Mouse (Mus musculus): ENCODE data around the gene Lamb3.

Lamb3 gene

DNA sequence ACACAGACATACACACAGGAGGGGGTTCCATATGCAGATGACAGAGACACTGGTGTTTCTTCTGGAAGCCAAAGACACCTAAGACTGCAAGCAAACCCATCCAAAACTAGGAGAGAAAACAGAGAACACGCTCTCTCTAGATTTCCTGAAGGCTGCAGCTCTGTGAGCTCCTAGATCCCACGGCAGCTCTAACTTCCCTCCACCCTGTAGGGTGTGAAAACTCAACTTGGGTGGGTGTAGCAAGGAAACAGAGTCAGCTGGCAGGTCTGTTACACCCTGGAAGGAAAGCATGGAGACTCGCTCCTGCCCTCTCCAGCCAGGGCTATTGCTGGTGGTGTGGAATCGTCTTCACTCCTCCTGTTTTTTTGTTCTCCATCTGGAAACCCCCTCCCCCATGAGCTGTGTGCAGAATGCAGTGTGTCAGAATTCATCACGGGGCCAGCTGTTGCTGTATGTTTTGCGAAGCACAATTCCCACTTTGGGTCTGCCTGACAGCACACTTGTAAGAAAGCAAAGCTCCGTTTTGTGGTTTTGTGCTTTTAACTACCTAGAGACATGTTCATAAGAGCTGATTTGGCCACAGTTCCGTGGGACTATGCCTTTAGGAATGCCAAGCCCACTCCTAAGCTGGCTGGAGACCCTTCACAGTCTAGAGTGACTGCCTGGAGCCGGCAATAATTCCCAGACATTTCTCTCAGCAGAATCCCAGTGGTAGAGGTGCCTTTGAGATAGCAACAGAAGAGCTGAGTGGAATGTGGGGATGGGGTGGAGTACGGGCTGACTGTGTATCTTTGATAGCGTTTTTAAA lies 174.3 kb downstream of the Lamb3 start:
- peak in 1 of 2 experiments; percentile 39 for DNase-seq (ENCODE audit: low spot score in 2 of 2)

DNA sequence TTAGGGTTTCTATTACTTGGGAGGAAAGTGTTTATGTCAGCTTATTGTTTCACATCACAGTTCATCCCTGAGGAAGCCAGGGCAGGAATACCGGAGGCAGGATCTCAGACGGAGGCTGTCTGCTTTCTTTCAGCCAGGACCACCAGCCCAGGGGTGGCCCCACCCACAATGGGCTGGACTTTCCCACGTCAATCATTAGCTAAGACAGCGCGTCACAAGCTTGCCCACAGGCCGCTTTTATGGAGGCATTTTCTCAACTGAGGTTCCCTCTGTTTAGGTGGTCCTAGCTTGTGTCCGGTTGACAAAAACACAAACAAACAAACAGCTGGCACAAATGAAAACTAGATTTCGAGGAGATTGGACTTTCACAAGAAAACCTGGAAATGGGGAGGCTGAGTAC lies 174.9 kb downstream of the Lamb3 start:
- DNase-seq (ENCODE audit: low spot score in 2 of 2): no peak

DNA sequence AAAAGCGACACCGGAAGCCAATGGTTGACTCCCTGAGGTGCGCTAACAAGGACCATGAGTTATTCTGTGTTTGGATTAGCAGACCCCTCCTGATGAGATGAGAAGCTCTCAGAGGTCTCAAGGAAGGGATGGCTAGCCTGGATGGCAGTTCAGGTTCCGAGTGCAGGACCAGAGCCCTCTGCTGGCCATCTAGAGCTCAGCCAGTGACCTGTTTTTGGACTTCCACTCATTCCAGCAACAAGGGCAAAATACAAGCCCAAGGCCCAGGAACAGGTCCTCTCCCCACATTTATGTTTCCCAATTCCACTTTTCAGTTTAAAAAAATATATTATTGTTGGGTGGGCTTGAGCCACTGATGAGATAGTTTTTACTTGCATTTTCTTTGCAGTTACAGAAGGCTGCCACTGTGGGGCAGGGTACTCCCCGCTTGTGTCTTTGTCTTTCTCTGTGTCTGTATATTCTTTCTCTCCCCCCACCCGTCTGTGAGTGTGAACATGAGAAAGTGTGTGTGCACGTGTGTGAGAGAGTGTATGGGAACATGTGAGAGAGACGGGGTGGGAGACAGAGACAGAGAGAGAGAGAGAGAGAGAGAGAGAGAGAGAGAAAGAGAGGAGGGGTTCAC lies 175.5 kb downstream of the Lamb3 start:
- peak in 1 of 2 experiments; percentile 56 for DNase-seq (ENCODE audit: low spot score in 2 of 2)

DNA sequence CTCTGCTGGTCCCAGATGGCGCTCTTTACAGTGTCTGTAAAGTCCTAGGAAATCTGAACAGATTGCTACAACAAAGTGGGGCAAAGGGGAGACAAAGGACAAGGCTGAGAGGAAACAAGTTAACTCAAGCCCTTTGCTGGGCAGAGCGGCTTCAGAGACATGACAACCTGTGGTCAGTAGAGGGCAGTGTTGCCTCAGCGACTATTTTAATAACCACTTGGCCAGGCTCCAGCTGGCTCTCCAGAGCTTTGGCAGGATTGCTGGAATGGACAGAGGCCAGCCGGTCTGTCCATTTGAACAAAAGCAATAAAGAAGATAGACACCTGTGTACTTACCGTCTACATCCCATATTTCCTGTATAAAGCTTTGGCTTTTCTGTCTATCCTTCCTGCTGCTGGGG lies 178.6 kb downstream of the Lamb3 start:
- peak in 1 of 2 experiments; percentile 84 for DNase-seq (ENCODE audit: low spot score in 2 of 2)

DNA sequence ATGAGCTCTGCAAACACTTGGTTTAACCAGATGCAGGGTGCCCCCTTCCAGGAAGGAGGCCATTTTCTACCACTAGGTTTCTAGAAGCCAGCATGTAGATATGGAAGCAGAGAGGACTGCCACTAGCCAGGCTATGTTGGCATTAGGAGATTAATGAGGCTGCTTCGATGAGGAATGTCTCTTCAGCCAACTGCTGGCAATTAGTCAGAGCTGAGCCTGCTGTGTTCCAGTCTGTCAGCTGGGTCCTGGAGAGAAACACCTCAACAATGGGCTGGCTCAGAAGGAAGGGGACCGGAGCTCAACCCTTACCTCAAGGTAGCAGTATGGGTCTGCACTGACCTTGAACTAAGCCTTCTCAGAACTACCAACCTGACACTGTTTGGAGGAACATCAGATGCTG lies 179.7 kb downstream of the Lamb3 start:
- DNase-seq (ENCODE audit: low spot score in 2 of 2): no peak

DNA sequence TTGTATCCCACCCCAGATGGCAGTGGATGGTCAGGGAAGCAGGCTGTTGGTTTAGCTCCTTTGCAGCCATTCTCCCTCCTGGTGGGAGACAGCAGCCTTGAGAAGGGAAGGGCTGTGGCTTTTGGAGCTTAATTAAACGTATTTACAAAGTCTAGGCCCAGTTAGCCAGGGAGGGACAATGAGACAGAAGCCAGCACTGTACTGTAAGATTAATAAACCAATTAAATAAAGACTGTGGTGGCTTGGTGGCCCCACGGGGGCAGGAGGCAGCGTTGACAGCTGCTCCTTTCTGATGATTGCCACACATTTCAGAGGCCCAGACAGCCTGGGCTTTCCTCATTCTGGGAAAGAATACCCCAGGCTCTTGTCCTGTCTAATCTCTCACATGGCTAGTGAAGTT lies 182.0 kb downstream of the Lamb3 start:
- no peak for DNase-seq (ENCODE audit: low spot score in 2 of 2)

DNA sequence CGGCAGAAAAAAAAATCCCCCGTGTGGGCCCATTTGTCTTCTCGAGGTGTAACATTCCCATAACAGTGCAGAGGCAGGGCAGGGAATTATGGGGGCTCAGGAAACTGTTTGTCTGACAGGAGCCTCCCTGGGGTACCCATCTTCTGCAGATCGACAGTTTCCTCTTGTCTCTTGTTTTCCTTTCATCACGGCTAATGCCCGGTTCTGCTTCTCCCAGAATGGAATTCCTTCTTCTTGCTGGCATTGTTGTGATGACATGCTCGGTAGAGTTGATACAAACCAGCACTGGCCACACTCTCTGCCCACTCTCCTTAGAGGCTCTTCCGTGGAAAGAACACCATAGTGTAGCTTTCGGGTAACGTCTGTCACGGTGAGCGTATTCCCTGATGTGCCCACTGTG lies 182.5 kb downstream of the Lamb3 start:
- DNase-seq (ENCODE audit: low spot score in 2 of 2): no peak

DNA sequence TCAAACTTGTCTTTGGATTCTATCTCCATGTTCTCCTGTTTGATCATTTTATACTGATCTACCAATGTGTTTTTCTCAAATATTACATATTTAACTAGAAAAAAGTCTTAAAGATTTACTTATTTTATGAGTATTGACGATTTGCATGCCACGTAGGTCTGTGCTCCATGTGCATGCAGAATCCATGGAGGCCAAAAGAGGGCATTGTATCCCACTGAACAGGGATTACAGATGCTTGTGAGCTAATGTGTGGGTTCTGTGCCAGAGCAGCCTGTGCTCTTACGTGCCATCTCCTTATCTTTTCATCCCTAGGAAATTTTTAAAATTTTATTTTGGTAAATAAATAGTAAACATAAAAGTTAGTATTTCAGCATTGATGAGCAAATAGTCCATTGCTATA lies 184.8 kb downstream of the Lamb3 start:
- DNase-seq (ENCODE audit: low spot score in 2 of 2): no peak
